In genomic region chr5:146330031-146330764, GRCm38 (mm10) we compare ENCODE assay signal across 9 mouse cellular contexts. TPM values are rescaled to one million over a fixed set of nuclear protein-coding genes. Genes with fewer than 3 reads are reported as not detected.
DNase-seq lines count a peak whose midpoint lies in the region; TF ChIP-seq lines count a peak whose summit lies in the region.
"Had no signal": no experiment of that assay in that cellular context is flagged by ENCODE, and none has a peak within 500 bp of the region (broad histone marks: within the 10 kb centered on the region; RNA-seq: fewer than 3 reads in every experiment).

No protein-coding gene starts in this region.

- peak; percentile 78 for TF ChIP-seq CTCF in heart, adult 2 months (IDR thresholded peaks at IDR 0.05)

- no peaks in the 10 kb centered on the region for H3K36me3 ChIP-seq in heart, adult 2 months (ENCODE audit: control insufficient read depth, insufficient read depth, low read length)
- no peaks in the 10 kb centered on the region for H3K36me3 ChIP-seq in heart, embryonic 10.5 days
- H3K36me3 ChIP-seq: lung, embryonic 15.5 days had no signal

- H3K9ac ChIP-seq in heart, adult 2 months (ENCODE audit: low read depth, low read length) = no peak overlapping the region
- H3K9ac ChIP-seq: lung, embryonic 15.5 days had no signal

- H3K9me3 ChIP-seq in heart, embryonic 10.5 days = no peaks in the 10 kb centered on the region
- H3K9me3 ChIP-seq: lung, embryonic 15.5 days had no signal

- WGBS in heart, adult 2 months = 22% methylated on average over 13 of the region's 13 CpGs
- 43% methylated on average over 13 of the region's 13 CpGs for WGBS in heart, embryonic 10.5 days

- H3K4me1 ChIP-seq in heart, adult 2 months (ENCODE audit: control insufficient read depth, insufficient read depth, low read length) = peaks cover 4% of the 10 kb centered on the region
- no peaks in the 10 kb centered on the region for H3K4me1 ChIP-seq in heart, embryonic 10.5 days
- H3K4me1 ChIP-seq: lung, embryonic 15.5 days had no signal

- intact Hi-C loops in heart, adult 2 months (cut with DNase I) = loop anchor here (5.0 to 10.0 kb wide), 2 partner anchors 145 to 147 kb away; partner anchors contain the start of gene 1700001J03Rik

- H3K27ac ChIP-seq in heart, adult 2 months = no peak overlapping the region
- no peak overlapping the region for H3K27ac ChIP-seq in heart, embryonic 10.5 days
- H3K27ac ChIP-seq: lung, embryonic 15.5 days had no signal

- H3K4me3 ChIP-seq in heart, adult 2 months = no peak overlapping the region
- no peak overlapping the region for H3K4me3 ChIP-seq in heart, embryonic 10.5 days
- H3K4me3 ChIP-seq: lung, embryonic 15.5 days had no signal

- TF ChIP-seq EP300 in heart, adult 2 months (IDR thresholded peaks at IDR 0.05; ENCODE audit: insufficient read depth, low read depth, low read length) = no peak

- H3K79me2 ChIP-seq in heart, adult 2 months (replicated peaks; ENCODE audit: control insufficient read depth, insufficient read depth, low read length) = no peaks in the 10 kb centered on the region

- no peaks in the 10 kb centered on the region for H3K27me3 ChIP-seq in heart, adult 2 months (ENCODE audit: control insufficient read depth, insufficient read depth, low read length)
- H3K27me3 ChIP-seq in heart, embryonic 10.5 days (ENCODE audit: insufficient read depth, poor library complexity, severe bottlenecking) = no peaks in the 10 kb centered on the region
- H3K27me3 ChIP-seq: lung, embryonic 15.5 days had no signal

- TF ChIP-seq POLR2A in heart, adult 2 months (IDR thresholded peaks at IDR 0.05; ENCODE audit: insufficient read depth, low read depth, low read length) = no peak

- peak in 1 of 2 experiments; percentile 13 for DNase-seq in heart, adult 2 months
- DNase-seq in heart, embryonic 10.5 days (ENCODE audit: low spot score) = no peak
- peak; percentile 68 for DNase-seq in 416B (ENCODE audit: low read depth)
- peak; percentile 58 for DNase-seq in Muller cell, postnatal 12 days (ENCODE audit: inconsistent ontology term)
- DNase-seq in embryo, embryonic 10 days (ENCODE audit: low spot score) = peak; percentile 76
- DNase-seq in kidney, postnatal 36 days = peak; percentile 61 to 76
- peak; percentile 71 for DNase-seq in lung, postnatal 10 days
- DNase-seq in testis, postnatal 14 days (ENCODE audit: low spot score) = peak; percentile 24

RNA-seq across cellular contexts. Expression of gene Wasf3, which starts 54.6 kb away (rescaled TPM):
- total RNA-seq in heart, adult 2 months (2021) = under 1 TPM; 0.31 to 0.34 TPM
- polyA plus RNA-seq in heart, adult 2 months (2012; rRNA removed) = 0.74 and 0.79 TPM in 2 replicates
- 0.69 and 2.0 TPM in 2 replicates for polyA plus RNA-seq in heart, embryonic 10.5 days (2016; fragmentation: Nextera tagmentation; extraction: Ambion mirVana)
